Comparison of ENCODE assay signal across 29 mouse cellular contexts in genomic region chr13:49154621-49155020, GRCm38 (mm10). TPM values are rescaled to one million over a fixed set of nuclear protein-coding genes. Genes with fewer than 3 reads are reported as not detected.
A peak's percentile ranks its signal among the peaks of the same experiment; 100 is the strongest.
DNase-seq lines count a peak whose midpoint lies in the region; ATAC-seq and TF ChIP-seq lines count a peak whose summit lies in the region.
"Had no signal": no experiment of that assay in that cellular context is flagged by ENCODE, and none has a peak within 500 bp of the region (broad histone marks: within the 10 kb centered on the region; RNA-seq: fewer than 3 reads in every experiment).

No protein-coding gene starts in this region.

- no peak overlapping the region for H3K9ac ChIP-seq in heart, adult 2 months (ENCODE audit: low read depth, low read length)
- H3K9ac ChIP-seq in hindbrain, postnatal 0 days (replicated peaks; ENCODE audit: low read length) = 0 out of 2 replicates have a peak overlapping the region, but pooled peaks have one; percentile 9
- H3K9ac ChIP-seq in hindbrain, embryonic 16.5 days (ENCODE audit: low read depth, low read length) = no peak overlapping the region
- H3K9ac ChIP-seq in kidney, embryonic 14.5 days (ENCODE audit: low read depth, low read length) = no peak overlapping the region
- no peak overlapping the region for H3K9ac ChIP-seq in forebrain, embryonic 11.5 days (ENCODE audit: low read length)
- H3K9ac ChIP-seq: embryonic facial prominence, embryonic 13.5 days; forebrain, embryonic 13.5 days; heart, embryonic 12.5 days; heart, embryonic 15.5 days; hindbrain, embryonic 12.5 days had no signal

- TF ChIP-seq POLR2A in heart, adult 2 months (IDR thresholded peaks at IDR 0.05; ENCODE audit: insufficient read depth, low read depth, low read length) = no peak
- TF ChIP-seq POLR2A in kidney, adult 2 months (IDR thresholded peaks at IDR 0.05; ENCODE audit: low read depth, low read length) = no peak

- no peak for ATAC-seq in hindbrain, postnatal 0 days
- ATAC-seq in hindbrain, embryonic 16.5 days = no peak
- no peak for ATAC-seq in kidney, embryonic 14.5 days (ENCODE audit: low FRiP score, low TSS enrichment)
- no peak for ATAC-seq in forebrain, embryonic 11.5 days (replicated peaks; ENCODE audit: low FRiP score)
- ATAC-seq: activated CD4-positive, CD25-positive, alpha-beta regulatory T cell, adult 4 months; forebrain, embryonic 13.5 days; forebrain, embryonic 16.5 days had no signal

- H3K4me1 ChIP-seq in heart, embryonic 10.5 days = peaks cover 10% of the 10 kb centered on the region
- H3K4me1 ChIP-seq in heart, adult 2 months (ENCODE audit: control insufficient read depth, insufficient read depth, low read length) = no peaks in the 10 kb centered on the region
- no peaks in the 10 kb centered on the region for H3K4me1 ChIP-seq in hindbrain, postnatal 0 days (ENCODE audit: insufficient read depth, low read length)
- H3K4me1 ChIP-seq in hindbrain, embryonic 16.5 days (ENCODE audit: control insufficient read depth, insufficient read depth, low read depth, low read length) = no peaks in the 10 kb centered on the region; the same call in 1 of the 2 replicates
- no peaks in the 10 kb centered on the region; the same call in 1 of the 2 replicates for H3K4me1 ChIP-seq in kidney, adult 2 months (ENCODE audit: control insufficient read depth, insufficient read depth, low read length)
- no peaks in the 10 kb centered on the region for H3K4me1 ChIP-seq in kidney, embryonic 14.5 days (ENCODE audit: control insufficient read depth, insufficient read depth, low read length)
- H3K4me1 ChIP-seq in forebrain, embryonic 11.5 days (replicated peaks; ENCODE audit: control insufficient read depth, insufficient read depth, low read length) = no peaks in the 10 kb centered on the region
- H3K4me1 ChIP-seq: forebrain, embryonic 13.5 days; hindbrain, embryonic 12.5 days had no signal

- no peak overlapping the region for H3K4me3 ChIP-seq in heart, embryonic 10.5 days
- no peak overlapping the region for H3K4me3 ChIP-seq in heart, adult 2 months
- no peak overlapping the region for H3K4me3 ChIP-seq in hindbrain, postnatal 0 days (ENCODE audit: low read length)
- H3K4me3 ChIP-seq in hindbrain, embryonic 16.5 days (ENCODE audit: low read length) = no peak overlapping the region
- H3K4me3 ChIP-seq in kidney, adult 2 months (ENCODE audit: insufficient read depth, low read depth, low read length) = no peak overlapping the region
- H3K4me3 ChIP-seq in kidney, embryonic 14.5 days (ENCODE audit: low read length) = no peak overlapping the region
- H3K4me3 ChIP-seq in forebrain, embryonic 11.5 days (ENCODE audit: low read depth, low read length) = no peak overlapping the region
- H3K4me3 ChIP-seq: embryonic facial prominence, embryonic 10.5 days; embryonic facial prominence, embryonic 13.5 days; erythroblast, embryonic 14.5 days; forebrain, embryonic 13.5 days; heart, embryonic 12.5 days; heart, embryonic 15.5 days; hindbrain, embryonic 12.5 days had no signal

- H3K27ac ChIP-seq in heart, embryonic 10.5 days = 0 out of 2 replicates have a peak overlapping the region, but pooled peaks have one; percentile 60
- no peak overlapping the region for H3K27ac ChIP-seq in heart, adult 2 months
- H3K27ac ChIP-seq in hindbrain, postnatal 0 days = no peak overlapping the region
- no peak overlapping the region for H3K27ac ChIP-seq in hindbrain, embryonic 16.5 days (ENCODE audit: low read depth, low read length)
- no peak overlapping the region for H3K27ac ChIP-seq in kidney, adult 2 months (ENCODE audit: insufficient read depth, low read depth, low read length)
- no peak overlapping the region for H3K27ac ChIP-seq in kidney, embryonic 14.5 days (ENCODE audit: low read depth, low read length)
- no peak overlapping the region for H3K27ac ChIP-seq in forebrain, embryonic 11.5 days (ENCODE audit: low read depth, low read length)
- H3K27ac ChIP-seq: embryonic facial prominence, embryonic 10.5 days; embryonic facial prominence, embryonic 13.5 days; forebrain, embryonic 13.5 days; hindbrain, embryonic 12.5 days had no signal

- intact Hi-C loops in heart, adult 2 months (cut with DNase I) = loop anchor here (5.0 kb wide), 1 partner anchor 97 kb away; no protein-coding TSS in a partner anchor

- WGBS in heart, embryonic 10.5 days = 69% methylated on average over 7 of the region's 7 CpGs
- WGBS in heart, adult 2 months = 50% methylated on average over 7 of the region's 7 CpGs
- WGBS in hindbrain, postnatal 0 days = 49% methylated on average over 7 of the region's 7 CpGs
- WGBS in hindbrain, embryonic 16.5 days = 57% methylated on average over 7 of the region's 7 CpGs
- 16% methylated on average over 7 of the region's 7 CpGs for WGBS in kidney, adult 2 months
- WGBS in kidney, embryonic 14.5 days = 55% methylated on average over 7 of the region's 7 CpGs
- 73% methylated on average over 7 of the region's 7 CpGs for WGBS in forebrain, embryonic 11.5 days

- H3K4me2 ChIP-seq in hindbrain, postnatal 0 days (ENCODE audit: low read depth, low read length) = no peak overlapping the region
- no peak overlapping the region for H3K4me2 ChIP-seq in hindbrain, embryonic 16.5 days (ENCODE audit: low read length)
- no peak overlapping the region for H3K4me2 ChIP-seq in kidney, embryonic 14.5 days (replicated peaks; ENCODE audit: low read depth, low read length)
- H3K4me2 ChIP-seq in forebrain, embryonic 11.5 days (ENCODE audit: low read depth, low read length, severe bottlenecking) = no peak overlapping the region
- H3K4me2 ChIP-seq: embryonic facial prominence, embryonic 13.5 days; forebrain, embryonic 13.5 days; heart, embryonic 12.5 days; hindbrain, embryonic 12.5 days had no signal

- no peak for TF ChIP-seq EP300 in heart, adult 2 months (IDR thresholded peaks at IDR 0.05; ENCODE audit: insufficient read depth, low read depth, low read length)

- H3K9me3 ChIP-seq in heart, embryonic 10.5 days = no peaks in the 10 kb centered on the region
- H3K9me3 ChIP-seq in hindbrain, postnatal 0 days (ENCODE audit: low read length) = no peaks in the 10 kb centered on the region
- no peaks in the 10 kb centered on the region for H3K9me3 ChIP-seq in hindbrain, embryonic 16.5 days (ENCODE audit: control insufficient read depth, low read length)
- H3K9me3 ChIP-seq in kidney, embryonic 14.5 days (ENCODE audit: control insufficient read depth, low read length) = no peaks in the 10 kb centered on the region; the same call in 1 of the 2 replicates
- H3K9me3 ChIP-seq in forebrain, embryonic 11.5 days (ENCODE audit: control insufficient read depth, low read length) = no peaks in the 10 kb centered on the region
- H3K9me3 ChIP-seq: embryonic facial prominence, embryonic 13.5 days; forebrain, embryonic 13.5 days; heart, embryonic 15.5 days; hindbrain, embryonic 12.5 days had no signal

- DNase-seq in heart, embryonic 10.5 days (ENCODE audit: low spot score) = no peak
- no peak for DNase-seq in heart, adult 2 months
- DNase-seq in hindbrain, postnatal 0 days (ENCODE audit: low spot score) = no peak
- DNase-seq in kidney, adult 2 months = peak; percentile 63
- peak; percentile 43 to 56 for DNase-seq in kidney, postnatal 25 days
- DNase-seq in forebrain, embryonic 11.5 days (ENCODE audit: low spot score) = no peak
- DNase-seq: adrenal gland, adult 8-10 months; adrenal gland, postnatal 25 days; cerebellum, adult 11-12 months; cerebellum, adult 8-10 months; cerebellum, postnatal 10 days; cerebellum, postnatal 36 days; embryo, embryonic 11 days; gastrocnemius, postnatal 10 days; gastrocnemius, postnatal 36 days; heart, postnatal 14 days had no signal

- no peaks in the 10 kb centered on the region for H3K36me3 ChIP-seq in heart, embryonic 10.5 days
- no peaks in the 10 kb centered on the region for H3K36me3 ChIP-seq in heart, adult 2 months (ENCODE audit: control insufficient read depth, insufficient read depth, low read length)
- no peaks in the 10 kb centered on the region for H3K36me3 ChIP-seq in hindbrain, postnatal 0 days (ENCODE audit: insufficient read depth, low read length)
- H3K36me3 ChIP-seq in hindbrain, embryonic 16.5 days (ENCODE audit: control insufficient read depth, insufficient read depth, low read length) = no peaks in the 10 kb centered on the region
- no peaks in the 10 kb centered on the region for H3K36me3 ChIP-seq in kidney, adult 2 months (ENCODE audit: control insufficient read depth, insufficient read depth, low read length)
- no peaks in the 10 kb centered on the region for H3K36me3 ChIP-seq in kidney, embryonic 14.5 days (ENCODE audit: control insufficient read depth, insufficient read depth, low read length)
- no peaks in the 10 kb centered on the region for H3K36me3 ChIP-seq in forebrain, embryonic 11.5 days (ENCODE audit: control insufficient read depth, insufficient read depth, low read length)
- H3K36me3 ChIP-seq: embryonic facial prominence, embryonic 10.5 days; embryonic facial prominence, embryonic 13.5 days; heart, embryonic 12.5 days; heart, embryonic 15.5 days; hindbrain, embryonic 12.5 days had no signal

- H3K79me2 ChIP-seq in heart, adult 2 months (replicated peaks; ENCODE audit: control insufficient read depth, insufficient read depth, low read length) = no peaks in the 10 kb centered on the region

- TF ChIP-seq CTCF in heart, adult 2 months (IDR thresholded peaks at IDR 0.05) = no peak
- no peak for TF ChIP-seq CTCF in hindbrain, postnatal 0 days (IDR thresholded peaks at IDR 0.05; ENCODE audit: low read depth)
- TF ChIP-seq CTCF in kidney, adult 2 months (conservative IDR thresholded peaks at IDR 0.05; ENCODE audit: insufficient read depth, insufficient read length, low read depth, low read length) = no peak

- H3K27me3 ChIP-seq in heart, embryonic 10.5 days (ENCODE audit: insufficient read depth, poor library complexity, severe bottlenecking) = peaks cover 31% of the 10 kb centered on the region
- no peaks in the 10 kb centered on the region; the same call in 1 of the 2 replicates for H3K27me3 ChIP-seq in heart, adult 2 months (ENCODE audit: control insufficient read depth, insufficient read depth, low read length)
- H3K27me3 ChIP-seq in hindbrain, postnatal 0 days (ENCODE audit: insufficient read depth, low read length) = no peaks in the 10 kb centered on the region; the same call in 1 of the 2 replicates
- H3K27me3 ChIP-seq in hindbrain, embryonic 16.5 days (replicated peaks; ENCODE audit: control insufficient read depth, insufficient read depth, low read length) = 0 out of 2 replicates have a peak, but pooled peaks cover 2% of the 10 kb centered on the region
- no peaks in the 10 kb centered on the region for H3K27me3 ChIP-seq in kidney, adult 2 months (replicated peaks; ENCODE audit: control insufficient read depth, insufficient read depth, low read length)
- H3K27me3 ChIP-seq in kidney, embryonic 14.5 days (ENCODE audit: control insufficient read depth, insufficient read depth, low read length) = 0 out of 2 replicates have a peak, but pooled peaks cover under 1% of the 10 kb centered on the region
- no peaks in the 10 kb centered on the region for H3K27me3 ChIP-seq in forebrain, embryonic 11.5 days (ENCODE audit: control insufficient read depth, insufficient read depth, low read length)

RNA-seq across cellular contexts. Expression of gene Wnk2, which starts 6.8 kb away (rescaled TPM):
- 0.89 TPM in 2 replicates for polyA plus RNA-seq in heart, embryonic 10.5 days (2016; fragmentation: Nextera tagmentation; extraction: Ambion mirVana)
- 10 to 100 TPM; 66.7 to 79.4 TPM for total RNA-seq in heart, adult 2 months (2021)
- 28.7 and 30.9 TPM in 2 replicates for polyA plus RNA-seq in heart, adult 2 months (2012; rRNA removed)
- 63.8 and 68.9 TPM in 2 replicates for total RNA-seq in hindbrain, postnatal 0 days (2014; rRNA removed)
- polyA plus RNA-seq in hindbrain, postnatal 0 days (2015; fragmentation: Nextera tagmentation; extraction: Ambion mirVana) = 14.5 and 15.1 TPM in 2 replicates
- polyA plus RNA-seq in hindbrain, embryonic 16.5 days (2015; fragmentation: Nextera tagmentation; extraction: Ambion mirVana) = 15.6 and 17.9 TPM in 2 replicates
- 2.3 and 2.7 TPM in 2 replicates for polyA plus RNA-seq in kidney, adult 2 months (2012; rRNA removed)
- polyA plus RNA-seq in kidney, embryonic 14.5 days (2014; fragmentation: Nextera tagmentation; extraction: Ambion mirVana) = 1.7 and 2.1 TPM in 2 replicates
- 10.3 and 10.7 TPM in 2 replicates for polyA plus RNA-seq in forebrain, embryonic 11.5 days (2014; fragmentation: Nextera tagmentation; extraction: Ambion mirVana)
- total RNA-seq: granulocyte monocyte progenitor cell, adult 5-6 weeks; hematopoietic stem cell, adult 5-6 weeks had no signal
- polyA plus RNA-seq: activated CD4-positive, CD25-positive, alpha-beta regulatory T cell, adult 4 months; erythroblast, embryonic 14.5 days had no signal

RNA-seq across cellular contexts. Expression of gene Ninj1, which starts 32.7 kb away (rescaled TPM):
- polyA plus RNA-seq in heart, embryonic 10.5 days (2016; fragmentation: Nextera tagmentation; extraction: Ambion mirVana) = 51.3 and 55.3 TPM in 2 replicates
- 100 to 1,000 TPM; 108 to 152 TPM for total RNA-seq in heart, adult 2 months (2021)
- polyA plus RNA-seq in heart, adult 2 months (2012; rRNA removed) = 157 and 220 TPM in 2 replicates
- total RNA-seq in hindbrain, postnatal 0 days (2014; rRNA removed) = 44.1 and 54.4 TPM in 2 replicates
- 50.0 and 50.7 TPM in 2 replicates for polyA plus RNA-seq in hindbrain, postnatal 0 days (2015; fragmentation: Nextera tagmentation; extraction: Ambion mirVana)
- 35.5 and 40.2 TPM in 2 replicates for polyA plus RNA-seq in hindbrain, embryonic 16.5 days (2015; fragmentation: Nextera tagmentation; extraction: Ambion mirVana)
- 735 and 1,000 TPM in 2 replicates for polyA plus RNA-seq in kidney, adult 2 months (2012; rRNA removed)
- polyA plus RNA-seq in kidney, embryonic 14.5 days (2014; fragmentation: Nextera tagmentation; extraction: Ambion mirVana) = 43.8 and 54.2 TPM in 2 replicates
- polyA plus RNA-seq in forebrain, embryonic 11.5 days (2014; fragmentation: Nextera tagmentation; extraction: Ambion mirVana) = 19.6 and 23.8 TPM in 2 replicates

Comparison
In these comparisons a context has a peak if more than half of its experiments do, and no peak if none do; other contexts are left out.
1. DNase-seq: peak in kidney, adult 2 months (single experiment) and kidney, postnatal 25 days (2 of 2); none in heart, embryonic 10.5 days (single experiment), heart, adult 2 months (0 of 2), hindbrain, postnatal 0 days (single experiment) and forebrain, embryonic 11.5 days (single experiment).